Mouse (Mus musculus) spleen, adult 2 months (tissue): ENCODE data around the gene Ankrd12.

ENCODE experiments used
- CTCF ChIP-seq: fragments of 200-500 bp; IDR thresholded peaks from 2 replicates; pipeline ENCODE4 v1.5.1; 2011; ENCODE audit warnings: mild to moderate bottlenecking, inconsistent platforms; ENCODE audit not compliant: insufficient read depth, insufficient read length, insufficient replicate concordance; ENCODE audit errors: extremely low read depth
- POLR2A ChIP-seq: fragments of 200-500 bp; IDR thresholded peaks from 2 replicates; pipeline ENCODE4 v1.6.1; 2011; ENCODE audit warnings: low read depth, low read length, inconsistent platforms

GRCm38 (mm10) chr17:65927077-65927476 lies 149.8 kb downstream of the Ankrd12 start:
- no peak for TF ChIP-seq CTCF
- no peak for TF ChIP-seq POLR2A
